Mouse (Mus musculus): ENCODE data around the gene Olfr418.
A peak's percentile ranks its signal among the peaks of the same experiment; 100 is the strongest.
"Not testable (repeated sequence)": the region's sequence is repeated elsewhere in the genome, so short reads cannot be mapped to it uniquely, and the experiment has no call there.

Olfr418 gene

DNA sequence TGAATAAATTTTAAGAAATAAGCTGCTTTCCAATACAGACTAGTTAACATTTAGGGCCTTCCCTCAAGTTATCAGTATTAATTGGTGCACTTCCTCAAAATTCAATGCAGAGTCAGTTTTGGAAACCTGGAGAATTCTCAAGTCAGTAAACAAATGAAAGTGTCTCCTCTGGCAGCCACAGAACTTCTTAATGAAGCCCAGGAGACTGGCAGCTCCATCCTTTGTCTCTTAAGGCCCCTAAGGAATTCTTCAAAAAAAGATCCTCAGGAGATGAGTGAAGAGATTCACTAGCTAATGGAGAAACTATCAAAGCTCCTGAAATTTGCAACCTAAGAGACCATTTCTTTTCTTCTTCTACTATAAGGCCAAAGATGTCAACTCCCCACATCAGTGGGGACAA lies at the start of gene Olfr418:
Gene Olfr418 (plus strand): TSS at position 301 of the 400 bp plus-strand sequence.
- DNase-seq (ENCODE audit: extremely low read depth, low read depth) = no peak

DNA sequence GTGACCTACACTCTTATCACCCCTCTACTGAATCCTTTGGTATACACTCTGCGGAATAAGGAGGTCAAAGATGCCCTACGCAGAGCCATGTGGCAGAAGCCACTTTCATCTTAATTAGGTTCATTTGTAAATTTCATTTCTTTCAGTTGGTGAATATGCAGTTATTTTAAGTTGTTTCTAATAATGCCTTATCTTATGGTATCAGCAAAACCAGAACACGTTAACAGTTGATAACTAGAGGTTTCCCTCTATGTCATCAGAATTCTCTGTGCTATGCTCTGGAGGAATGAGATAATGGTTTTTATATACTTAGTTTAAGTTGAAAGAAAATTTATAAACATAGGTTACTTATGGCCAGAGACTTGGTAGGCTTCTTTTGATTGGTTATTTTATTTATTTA lies 49.3 kb upstream of the Olfr418 start:
- no peak for DNase-seq (ENCODE audit: extremely low read depth, low read depth)

DNA sequence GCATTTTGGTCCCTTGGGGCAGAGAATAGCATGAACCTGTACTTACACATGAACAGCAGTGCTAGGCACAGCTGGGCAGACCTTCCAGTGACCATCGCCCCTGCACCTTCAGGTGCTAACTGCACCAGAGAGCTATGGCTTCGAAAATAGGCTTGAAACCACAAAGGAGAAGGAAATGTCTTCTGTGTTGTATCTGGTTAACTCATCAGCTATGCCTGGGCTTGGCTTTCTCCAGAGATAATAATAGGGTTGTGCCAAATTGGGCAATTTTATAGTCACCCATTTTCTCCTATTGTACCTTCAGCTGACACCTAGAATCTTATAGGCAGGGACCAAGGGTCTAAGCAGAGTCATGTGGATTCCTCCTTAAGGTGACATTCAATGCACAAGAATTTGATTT lies 38.7 kb upstream of the Olfr418 start, which contains the start of gene Fcer1a:
Gene Fcer1a (minus strand): TSS at position 134 of the 400 bp plus-strand sequence.
- no peak for DNase-seq (ENCODE audit: extremely low read depth, low read depth)

DNA sequence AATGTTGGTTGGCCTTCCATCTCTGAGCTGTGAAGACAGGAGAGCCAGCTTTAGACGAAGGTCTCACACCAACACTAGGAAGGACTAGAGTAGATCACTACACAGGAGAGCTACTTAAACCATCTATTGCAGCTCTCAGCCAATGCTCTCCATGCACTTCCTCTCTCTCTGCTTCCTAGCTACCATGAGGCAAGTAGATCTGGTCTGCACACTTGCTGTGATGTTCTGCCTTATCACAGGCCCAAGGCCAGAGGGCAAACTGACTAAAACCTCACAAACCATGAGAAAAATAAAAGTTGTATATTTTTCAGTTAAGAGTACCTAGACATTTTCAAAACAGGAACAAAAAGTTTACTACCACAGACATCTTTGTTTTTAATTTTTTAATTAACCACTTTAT lies 28.8 kb upstream of the Olfr418 start:
- peak; percentile 23 for DNase-seq (ENCODE audit: extremely low read depth, low read depth)

DNA sequence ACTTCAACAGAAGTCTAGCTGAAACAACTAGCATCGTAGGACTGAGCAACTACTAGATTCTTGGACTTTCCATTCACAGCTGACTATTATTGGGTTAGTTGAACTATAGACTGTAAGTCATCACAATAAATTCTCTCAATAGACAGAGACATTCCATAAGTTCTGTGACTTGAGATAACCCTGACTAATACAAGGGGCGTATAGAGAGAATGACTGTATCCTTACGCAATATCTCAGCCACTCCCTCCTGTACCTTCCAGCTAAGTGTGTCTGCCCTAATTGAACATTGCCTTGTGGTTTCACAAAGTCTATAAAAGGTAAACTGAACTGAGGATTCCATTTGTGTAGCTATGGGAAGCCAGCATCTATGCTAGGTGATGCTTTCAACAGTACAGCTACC lies 15.9 kb upstream of the Olfr418 start:
- no peak for DNase-seq (ENCODE audit: extremely low read depth, low read depth)

DNA sequence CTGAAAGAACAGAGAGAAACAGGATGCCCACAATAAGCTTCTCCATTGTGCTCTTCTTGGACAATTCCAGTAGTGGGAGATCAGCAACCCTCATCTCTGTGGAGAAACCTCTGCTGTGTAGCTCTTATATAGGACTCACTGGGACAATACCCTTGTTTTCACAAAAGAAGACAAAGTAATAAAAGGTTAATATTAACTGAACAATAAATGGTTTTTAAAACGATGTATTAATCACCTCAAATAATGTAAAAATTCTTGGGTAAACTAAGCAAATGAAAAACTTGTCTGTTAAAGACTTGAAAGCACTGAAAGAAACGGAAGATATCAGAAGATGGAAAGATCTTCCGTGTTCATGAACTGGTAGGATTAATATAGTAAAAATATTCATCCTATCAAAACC lies 11.9 kb downstream of the Olfr418 start, which contains the start of gene Mptx2:
Gene Mptx2 (minus strand): TSS at position 101 of the 400 bp plus-strand sequence.
- DNase-seq (ENCODE audit: extremely low read depth, low read depth) = no peak

DNA sequence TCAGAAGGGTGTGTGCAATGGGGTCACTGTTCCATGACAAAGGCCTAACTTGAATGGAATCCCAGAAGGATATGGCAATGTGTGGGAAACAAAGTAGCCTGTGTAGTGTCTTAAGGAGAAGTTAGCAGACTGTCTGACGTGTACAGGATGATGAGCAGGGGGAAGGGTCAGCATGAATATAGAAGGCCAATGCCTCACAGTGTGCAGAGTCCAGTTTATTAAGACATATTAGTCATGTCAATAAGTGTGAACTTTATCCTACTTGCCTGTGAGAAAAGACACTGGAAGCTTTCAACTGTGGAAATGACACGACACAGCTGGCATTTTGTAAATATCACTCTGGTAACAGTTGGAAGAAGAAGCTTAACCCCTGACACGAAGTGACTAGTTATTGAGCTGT lies 37.0 kb downstream of the Olfr418 start:
- DNase-seq (ENCODE audit: extremely low read depth, low read depth) = not testable (repeated sequence)

DNA sequence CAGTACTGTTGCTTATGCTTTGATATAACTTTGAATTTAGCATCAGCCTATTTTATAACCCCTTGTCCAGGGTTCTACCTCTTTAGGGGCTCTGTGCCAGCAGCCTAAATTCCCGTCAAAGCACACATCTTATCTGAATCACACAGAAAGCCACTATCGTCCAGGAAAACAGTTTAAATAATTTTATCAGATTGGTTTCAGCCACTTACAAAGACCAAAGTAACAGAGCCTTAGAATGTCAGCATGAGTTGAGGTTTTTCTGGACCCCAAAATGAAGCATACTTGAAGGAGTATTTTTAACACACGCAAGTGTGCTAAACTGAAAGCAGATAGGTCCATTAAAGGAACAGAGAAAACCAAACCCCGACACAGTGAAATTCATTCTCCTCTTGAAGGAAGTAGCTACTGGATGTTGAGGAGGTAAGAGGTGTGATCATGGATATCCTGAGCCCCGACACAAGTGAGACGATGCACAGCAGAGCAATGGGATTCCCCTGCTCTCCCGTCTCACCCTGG lies 47.8 kb downstream of the Olfr418 start:
- not testable (repeated sequence) for DNase-seq (ENCODE audit: extremely low read depth, low read depth)

DNA sequence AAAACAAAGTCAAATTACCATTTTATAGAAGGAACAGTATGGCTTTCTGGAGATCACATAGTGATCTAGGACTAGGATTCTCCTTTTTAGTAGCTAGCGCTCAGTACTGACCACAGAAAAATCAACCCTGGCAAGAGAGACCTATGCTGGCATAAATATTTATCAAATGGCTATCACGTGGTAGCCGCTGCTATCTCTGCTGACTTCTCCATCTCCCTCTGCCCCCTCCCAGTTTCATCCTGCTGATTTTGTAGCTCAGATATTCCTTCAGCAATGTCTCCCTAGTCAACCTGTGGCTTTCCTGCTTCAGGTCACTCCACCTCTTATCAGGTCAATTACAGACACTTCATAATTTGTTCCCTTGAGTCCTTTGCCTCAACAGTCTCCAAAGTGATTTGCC lies 49.9 kb downstream of the Olfr418 start:
- DNase-seq (ENCODE audit: extremely low read depth, low read depth) = no peak

DNA sequence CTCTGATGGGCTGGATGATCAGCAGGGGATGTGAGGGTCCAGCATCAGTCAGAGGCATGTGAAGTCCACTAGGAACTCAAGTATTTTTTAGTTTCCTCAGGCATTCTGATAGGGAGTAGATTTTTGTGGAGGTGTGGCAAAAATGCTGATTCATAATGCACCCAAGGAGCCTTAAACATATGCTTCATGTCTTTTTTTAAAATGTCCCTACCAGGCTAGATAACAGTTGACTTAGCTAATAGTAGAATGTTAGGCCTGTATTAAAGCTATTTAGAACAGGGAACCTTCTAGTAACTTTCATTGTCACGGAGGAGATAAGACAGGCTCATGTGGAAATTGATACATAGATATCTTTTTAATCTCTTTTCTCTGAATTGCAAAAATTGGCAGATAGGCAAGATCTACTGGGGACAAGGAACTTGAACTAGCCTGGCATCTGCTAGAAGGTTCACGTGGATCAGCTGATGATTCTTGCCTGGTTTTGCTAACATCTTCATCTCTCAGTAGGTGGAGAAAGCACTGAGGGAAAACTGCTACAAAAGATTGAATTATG lies 52.2 kb downstream of the Olfr418 start:
- no peak for DNase-seq (ENCODE audit: extremely low read depth, low read depth)

DNA sequence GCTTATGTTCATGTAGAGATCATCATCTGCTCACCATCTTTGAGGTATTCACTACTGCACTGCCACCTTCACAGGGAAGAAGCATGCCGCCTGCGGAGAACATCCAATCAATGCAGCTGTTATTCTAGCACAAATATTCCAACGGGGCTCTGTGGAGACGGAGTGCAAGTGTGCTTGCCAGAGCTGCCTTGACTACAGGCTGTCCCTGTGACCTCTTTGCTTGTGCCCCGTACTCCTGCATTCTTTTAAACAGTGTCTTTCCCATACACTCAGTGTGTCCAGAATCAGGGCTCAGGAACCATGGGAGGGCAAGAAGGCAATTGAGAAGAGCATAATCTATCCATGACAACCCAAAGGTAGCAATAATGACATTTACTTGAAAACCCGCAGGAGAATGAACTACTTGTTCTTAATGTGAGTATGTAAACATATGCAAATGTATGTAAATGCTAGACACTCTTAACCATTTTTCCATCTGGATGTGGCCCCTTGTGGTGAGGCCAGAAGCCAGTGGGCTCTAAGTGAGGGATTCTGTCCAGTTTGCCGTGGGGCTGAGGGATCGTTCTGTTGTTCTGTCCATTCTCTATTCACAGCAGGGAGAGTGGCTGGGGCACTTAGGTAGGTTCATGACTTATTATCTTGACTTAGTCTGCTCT lies 55.9 kb downstream of the Olfr418 start:
- DNase-seq (ENCODE audit: extremely low read depth, low read depth) = no peak

DNA sequence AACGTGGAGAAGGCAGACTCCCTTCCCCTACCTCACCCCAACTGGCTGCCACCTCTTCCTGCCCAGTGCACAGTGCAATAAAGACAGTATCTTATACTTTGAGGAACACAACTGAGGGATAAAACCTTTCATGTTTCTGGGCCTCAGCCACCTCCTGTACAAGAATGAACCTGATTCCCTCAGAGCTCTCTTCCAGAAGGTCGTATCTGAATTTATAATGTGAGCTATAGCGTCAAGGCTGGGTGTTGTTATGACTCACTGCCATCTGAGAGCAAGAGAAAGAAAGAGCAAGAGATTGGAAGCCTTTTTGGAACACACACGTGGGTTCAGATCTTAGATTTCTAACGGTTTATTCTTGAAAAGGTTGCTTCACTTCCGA lies 56.4 kb downstream of the Olfr418 start:
- DNase-seq (ENCODE audit: extremely low read depth, low read depth) = no peak

Measured in MEL-GATA-1-ER (cell line).